Mouse (Mus musculus) neutrophil, adult 5-6 weeks (primary cell): ENCODE measurements around the gene Eftud2. TPM values are rescaled to one million over a fixed set of nuclear protein-coding genes. Genes with fewer than 3 reads are reported as not detected.

ENCODE experiments used
- ATAC-seq: fragments of 151-379, 151-347 bp; 2 replicates; pipeline ENCODE4 v1.8.0; 2017; ENCODE audit warnings: mild to moderate bottlenecking, moderate TSS enrichment; ENCODE audit not compliant: insufficient number of reproducible peaks, poor library complexity, low FRiP score, severe bottlenecking; ENCODE audit errors: extremely low read depth
- total RNA-seq: library from RNA; stranded (forward); fragments of 200-1000 nt; gene quantifications from 2 replicates; pipeline ENCODE4 v1.2.3, GENCODE M21; 2017

Gene Eftud2
- total RNA-seq, result 49.1 and 60.2 TPM in 2 replicates

DNA sequence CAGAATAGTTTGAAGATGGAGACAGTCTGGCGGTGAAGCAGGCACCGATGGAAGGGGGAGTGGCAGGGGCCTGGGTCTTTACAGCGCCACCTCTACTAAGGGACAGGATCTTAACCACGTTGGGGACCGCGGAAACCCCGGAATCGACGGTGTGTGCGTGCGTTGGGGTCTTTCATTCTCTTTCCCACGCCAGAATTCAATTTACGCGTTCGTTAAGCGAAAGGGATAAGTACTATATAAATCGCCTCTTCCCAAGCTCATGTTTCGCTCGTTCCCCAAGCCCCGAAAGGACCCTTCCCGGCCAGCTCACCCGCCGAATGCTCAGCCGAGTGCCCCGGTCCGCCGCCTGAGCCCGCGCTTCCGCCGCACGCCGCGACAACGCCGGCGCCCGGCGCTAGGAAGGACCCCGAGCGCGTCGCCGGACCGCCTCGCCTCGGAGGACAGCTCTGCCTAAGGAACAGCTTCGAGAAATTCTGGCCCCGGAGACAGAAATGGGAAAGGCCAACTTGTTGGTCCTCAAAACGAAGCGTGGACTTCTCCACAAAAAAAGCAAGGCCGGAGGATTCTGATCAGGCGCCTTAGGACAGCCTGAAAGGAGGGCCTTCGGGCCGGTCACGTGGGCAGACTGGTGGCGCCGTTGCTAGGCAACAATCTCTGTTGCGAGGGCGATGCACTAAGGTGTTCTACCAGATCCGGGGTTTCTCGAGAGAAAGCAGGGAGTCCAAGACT lies at the start of gene Eftud2, which contains the start of gene Ccdc103:
TSS of gene Eftud2 (minus strand) at position 401 of the 729 bp plus-strand sequence.
TSS of gene Ccdc103 (plus strand) at position 620 of the 729 bp plus-strand sequence.
- peak; percentile 87 for ATAC-seq

DNA sequence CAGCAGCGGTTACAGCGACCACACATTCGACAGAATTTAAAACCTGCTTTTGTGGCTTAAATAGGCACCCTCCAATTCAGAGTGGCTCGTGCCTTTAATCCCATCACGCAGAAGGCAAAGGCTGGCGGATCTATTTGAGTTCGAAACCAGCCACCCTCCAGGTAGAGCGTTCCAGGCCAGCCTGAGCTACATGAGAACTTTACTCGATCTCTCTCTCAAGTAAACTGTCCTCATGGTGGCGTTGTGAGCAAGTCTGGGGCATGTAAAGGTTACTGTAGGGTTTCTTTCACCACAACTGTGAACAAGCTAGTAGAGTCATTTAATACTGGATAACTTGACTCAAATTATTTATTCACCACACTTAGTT lies 44.5 kb upstream of the Eftud2 start:
- peak; percentile 51; the same call in 1 of the 2 replicates for ATAC-seq

- peak; percentile 93 for ATAC-seq
These were observed 44.0 kb upstream of the Eftud2 start, which contains the start of gene Kif18b for GRCm38 (mm10) chr11:102924557-102925350. Gene Kif18b, minus strand, starts transcription at chr11:102925124.

DNA sequence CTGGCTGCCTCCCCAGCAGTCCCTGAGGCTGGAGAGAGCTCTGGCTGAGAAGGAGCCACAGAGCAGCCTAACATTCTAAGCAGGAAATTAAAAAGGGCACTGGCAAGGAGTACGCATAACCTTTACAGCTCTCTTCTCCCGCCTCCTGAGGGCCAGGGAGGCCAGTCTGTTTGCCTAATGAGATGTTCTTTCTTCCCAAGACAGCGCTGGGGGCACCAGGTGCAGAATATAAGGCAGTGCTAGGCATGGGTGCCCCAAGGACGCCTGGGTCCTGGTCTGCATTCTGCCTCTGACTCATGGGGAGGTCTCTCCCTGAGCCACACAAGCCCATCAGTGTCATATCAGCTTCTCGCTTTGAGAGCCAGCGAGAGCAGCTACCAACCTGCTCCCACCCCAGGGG lies 40.7 kb upstream of the Eftud2 start:
- no peak for ATAC-seq

DNA sequence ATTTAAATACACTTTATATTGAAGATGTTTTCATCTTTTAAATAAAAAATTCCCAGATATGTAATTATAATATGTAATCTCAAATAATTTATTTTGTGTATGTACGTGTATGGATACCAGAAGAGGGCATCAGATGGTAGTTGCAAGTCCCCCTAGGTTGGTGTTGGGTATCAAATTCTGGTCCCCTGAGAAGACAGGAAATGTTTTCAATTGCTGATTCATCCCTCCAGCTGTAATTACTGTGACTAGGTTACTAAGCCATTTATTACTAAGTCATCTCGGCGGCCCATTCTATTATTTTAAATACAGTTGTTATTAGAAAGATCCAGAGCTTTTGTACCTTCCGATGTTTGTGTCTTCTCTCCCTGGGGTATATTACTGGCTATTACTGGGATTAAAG lies 37.3 kb upstream of the Eftud2 start:
- no peak for ATAC-seq

- no peak for ATAC-seq
These were observed 34.6 kb upstream of the Eftud2 start for GRCm38 (mm10) chr11:102915380-102915779.

- no peak for ATAC-seq
These were observed 30.6 kb upstream of the Eftud2 start for GRCm38 (mm10) chr11:102911376-102911775.

DNA sequence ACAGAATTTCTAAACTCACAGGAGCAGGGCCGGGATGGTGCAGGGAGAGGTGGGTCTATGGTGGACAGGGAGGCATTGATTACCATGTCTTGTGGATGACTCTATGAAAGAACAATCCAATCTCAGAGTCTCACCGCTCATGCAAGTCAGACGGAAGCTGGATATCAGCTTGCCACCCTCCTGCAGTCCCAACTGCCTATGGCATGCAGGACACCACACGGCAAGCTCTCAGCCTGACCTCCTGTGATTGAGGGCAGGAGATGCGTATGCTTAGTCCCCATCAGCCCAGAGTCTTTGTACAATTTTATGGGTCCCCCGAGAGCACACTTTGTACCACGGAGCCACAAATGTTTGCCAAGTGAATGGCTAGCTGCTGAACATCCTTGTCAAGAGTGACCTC lies 22.9 kb upstream of the Eftud2 start:
- ATAC-seq, result no peak

DNA sequence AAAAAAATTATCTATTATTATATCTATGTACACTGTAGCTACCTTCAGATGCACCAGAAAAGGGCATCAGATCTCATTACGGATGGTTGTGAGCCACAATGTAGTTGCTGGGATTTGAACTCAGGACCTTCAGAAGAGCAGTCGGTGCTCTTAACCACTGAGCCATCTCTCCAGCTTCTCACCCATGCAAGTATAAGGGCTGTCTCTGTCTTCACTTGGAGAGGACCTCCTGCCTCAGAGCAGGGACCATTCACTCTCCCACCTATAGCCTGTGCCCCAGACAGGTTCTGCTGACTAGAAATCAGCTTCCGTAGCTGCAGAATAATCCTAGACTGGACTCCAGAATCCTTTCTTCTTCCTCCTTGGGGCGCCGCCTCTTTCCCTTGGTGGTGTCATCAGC lies 21.3 kb upstream of the Eftud2 start:
- ATAC-seq, result no peak

- ATAC-seq, result no peak
These were observed 20.4 kb upstream of the Eftud2 start for GRCm38 (mm10) chr11:102901199-102901598.

DNA sequence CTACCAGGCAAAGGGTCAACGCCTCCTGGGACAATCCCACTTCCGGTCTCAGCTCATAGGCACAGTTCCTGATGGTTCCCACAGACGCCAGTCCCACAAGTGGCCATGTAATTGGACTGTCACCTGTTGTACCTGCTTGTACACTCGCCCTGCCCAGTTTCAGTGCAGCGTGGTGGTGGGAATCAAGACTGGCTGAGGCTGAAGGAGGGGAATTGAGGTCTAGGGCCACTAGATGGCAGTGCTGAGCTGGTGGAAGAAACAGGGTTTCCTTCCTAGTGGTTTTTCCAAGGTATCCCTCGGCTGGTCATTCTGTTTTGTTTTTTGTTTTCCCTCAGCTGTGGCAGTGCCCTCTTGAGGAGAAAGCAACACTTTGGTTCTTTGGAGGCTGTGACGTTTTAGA lies 20.0 kb upstream of the Eftud2 start, which contains the start of gene Gfap:
TSS of gene Gfap (minus strand) at position 150 of the 400 bp plus-strand sequence.
- peak; percentile 59; the same call in 1 of the 2 replicates for ATAC-seq

DNA sequence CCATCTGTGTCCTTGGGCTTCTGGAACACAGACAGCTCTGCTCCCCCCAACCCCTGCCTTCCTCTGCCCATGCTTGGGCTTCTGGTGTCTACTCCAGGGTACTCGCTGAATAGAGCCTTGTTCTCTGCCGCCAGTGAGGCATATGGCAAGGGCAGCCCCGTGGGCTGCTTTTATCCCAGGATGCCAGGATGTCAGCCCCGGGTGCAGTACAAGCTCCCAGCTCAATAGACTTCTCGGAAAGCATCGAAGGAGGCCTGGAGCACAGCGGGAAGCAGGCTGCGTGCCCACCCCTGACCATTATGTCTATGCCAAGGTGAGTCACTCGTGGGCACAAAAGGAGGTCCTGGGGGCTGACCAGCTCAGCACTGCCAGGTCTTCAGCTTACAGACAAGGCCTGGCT lies 17.6 kb upstream of the Eftud2 start:
- ATAC-seq, result no peak

DNA sequence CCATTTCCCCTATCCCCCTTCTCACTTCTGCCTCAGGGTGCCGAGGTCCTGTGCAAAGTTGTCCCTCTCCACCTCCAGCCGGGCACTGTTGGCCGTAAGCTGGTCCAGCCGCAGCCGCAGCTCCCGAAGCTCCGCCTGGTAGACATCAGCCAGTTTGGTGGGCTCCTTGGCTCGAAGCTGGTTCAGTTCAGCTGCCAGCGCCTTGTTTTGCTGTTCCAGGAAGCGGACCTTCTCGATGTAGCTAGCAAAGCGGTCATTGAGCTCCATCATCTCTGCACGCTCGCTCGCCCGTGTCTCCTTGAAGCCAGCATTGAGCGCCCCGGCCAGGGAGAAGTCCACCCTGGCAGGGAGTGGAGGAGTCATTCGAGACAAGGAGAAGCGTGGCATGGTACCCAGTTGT lies 15.9 kb upstream of the Eftud2 start:
- ATAC-seq, result no peak

DNA sequence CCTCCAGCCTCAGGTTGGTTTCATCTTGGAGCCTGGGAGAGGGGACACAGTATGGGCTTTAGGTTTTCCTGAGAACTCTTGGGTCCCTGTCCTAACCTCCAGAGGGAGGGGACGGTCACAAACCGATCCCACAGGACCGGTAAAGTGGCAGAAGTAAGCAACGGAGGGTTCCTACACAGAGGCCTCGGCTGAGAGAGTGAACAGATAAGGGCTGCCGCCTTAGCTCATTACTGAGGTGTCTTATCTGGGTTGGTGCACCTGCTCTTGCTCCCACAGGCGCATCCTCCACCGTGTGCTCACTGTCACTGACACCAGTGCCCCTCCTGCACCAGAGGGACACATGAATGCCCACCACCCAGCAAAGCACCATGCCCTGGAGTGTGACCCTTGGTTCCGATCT lies 15.0 kb upstream of the Eftud2 start:
- no peak for ATAC-seq

DNA sequence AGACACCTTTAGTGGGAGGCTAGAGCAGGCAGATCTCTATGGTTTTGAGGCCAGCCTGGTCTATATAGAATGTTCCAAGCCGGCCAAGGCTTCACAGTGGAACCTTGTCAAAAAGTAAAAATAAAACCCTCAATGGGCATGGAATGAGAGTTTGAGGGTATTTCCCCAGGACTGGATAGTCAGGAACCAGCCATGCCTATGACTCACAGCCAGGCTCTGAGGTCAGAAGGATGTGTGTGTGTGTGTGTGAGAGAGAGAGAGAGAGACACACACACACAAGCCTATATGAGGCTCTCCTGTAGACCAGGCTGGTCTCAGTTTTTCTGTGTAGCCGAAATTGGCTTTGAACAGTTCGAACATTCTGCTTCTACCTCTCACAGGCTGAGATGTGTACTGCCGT lies 13.9 kb upstream of the Eftud2 start:
- no peak for ATAC-seq

GRCm38 (mm10) chr11:102893015-102893651 lies 12.3 kb upstream of the Eftud2 start:
- peak; percentile 71 for ATAC-seq

GRCm38 (mm10) chr11:102890096-102890495 lies 9.3 kb upstream of the Eftud2 start:
- no peak for ATAC-seq

- ATAC-seq, result no peak
These were observed 7.3 kb upstream of the Eftud2 start for GRCm38 (mm10) chr11:102888135-102888534.

- ATAC-seq, result no peak
These were observed 6.6 kb upstream of the Eftud2 start for GRCm38 (mm10) chr11:102887433-102887832.
